Mouse (Mus musculus): ENCODE results near the gene Fam161b.
A peak's percentile ranks its signal among the peaks of the same experiment; 100 is the strongest.
"Not testable (repeated sequence)": the region's sequence is repeated elsewhere in the genome, so short reads cannot be mapped to it uniquely, and the experiment has no call there.

Gene Fam161b

GRCm38 (mm10) chr12:84373831-84374481 lies 12.3 kb upstream of the Fam161b start:
- no peak for DNase-seq (ENCODE audit: low spot score)

- DNase-seq (ENCODE audit: low spot score): no peak
These were observed 10.0 kb upstream of the Fam161b start for GRCm38 (mm10) chr12:84371647-84372046.

GRCm38 (mm10) chr12:84366971-84367370 lies 5.3 kb upstream of the Fam161b start:
- no peak for DNase-seq (ENCODE audit: low spot score)

- DNase-seq (ENCODE audit: low spot score): no peak
These were observed 3.5 kb upstream of the Fam161b start for GRCm38 (mm10) chr12:84365137-84365536.

GRCm38 (mm10) chr12:84364291-84364690 lies 2.7 kb upstream of the Fam161b start:
- DNase-seq (ENCODE audit: low spot score): no peak

- no peak for DNase-seq (ENCODE audit: low spot score)
These were observed 1.2 kb upstream of the Fam161b start for GRCm38 (mm10) chr12:84362872-84363271.

GRCm38 (mm10) chr12:84358699-84359098 lies 2.9 kb downstream of the Fam161b start:
- DNase-seq (ENCODE audit: low spot score): not testable (repeated sequence)

- peak; percentile 58 for DNase-seq (ENCODE audit: low spot score)
These were observed 14.4 kb downstream of the Fam161b start for GRCm38 (mm10) chr12:84347192-84347591.

GRCm38 (mm10) chr12:84336963-84337625 lies 24.5 kb downstream of the Fam161b start:
- DNase-seq (ENCODE audit: low spot score): no peak

GRCm38 (mm10) chr12:84327111-84327512 lies 34.5 kb downstream of the Fam161b start:
- no peak for DNase-seq (ENCODE audit: low spot score)

- DNase-seq (ENCODE audit: low spot score): peak; percentile 88
These were observed 44.7 kb downstream of the Fam161b start, which contains the start of gene Zfp410 for GRCm38 (mm10) chr12:84316721-84317621. TSS of gene Zfp410 (plus strand) at chr12:84316852.

- no peak for DNase-seq (ENCODE audit: low spot score)
These were observed 45.6 kb downstream of the Fam161b start for GRCm38 (mm10) chr12:84316006-84316405.

- DNase-seq (ENCODE audit: low spot score): no peak
These were observed 50.3 kb downstream of the Fam161b start for GRCm38 (mm10) chr12:84311306-84311705.

- DNase-seq (ENCODE audit: low spot score): no peak
These were observed 57.1 kb downstream of the Fam161b start for GRCm38 (mm10) chr12:84304554-84304953.

GRCm38 (mm10) chr12:84304101-84304500 lies 57.5 kb downstream of the Fam161b start:
- no peak for DNase-seq (ENCODE audit: low spot score)

- DNase-seq (ENCODE audit: low spot score): no peak
These were observed 62.4 kb downstream of the Fam161b start for GRCm38 (mm10) chr12:84299265-84299664.

GRCm38 (mm10) chr12:84297851-84298250 lies 63.8 kb downstream of the Fam161b start:
- no peak for DNase-seq (ENCODE audit: low spot score)

Data from retina, embryonic 14.5 days (tissue).